Mouse (Mus musculus) urinary bladder, adult 18-20 months (tissue): ENCODE data around the gene Tmem120b.

Experiments used
- DNase-seq, 2 experiments: peaks; one replicate each; pipeline ENCODE4 v3.0.0; 2022; ENCODE audit warnings: low spot score in 2 of 2, mixed read lengths in 2 of 2

The Tmem120b gene

DNA sequence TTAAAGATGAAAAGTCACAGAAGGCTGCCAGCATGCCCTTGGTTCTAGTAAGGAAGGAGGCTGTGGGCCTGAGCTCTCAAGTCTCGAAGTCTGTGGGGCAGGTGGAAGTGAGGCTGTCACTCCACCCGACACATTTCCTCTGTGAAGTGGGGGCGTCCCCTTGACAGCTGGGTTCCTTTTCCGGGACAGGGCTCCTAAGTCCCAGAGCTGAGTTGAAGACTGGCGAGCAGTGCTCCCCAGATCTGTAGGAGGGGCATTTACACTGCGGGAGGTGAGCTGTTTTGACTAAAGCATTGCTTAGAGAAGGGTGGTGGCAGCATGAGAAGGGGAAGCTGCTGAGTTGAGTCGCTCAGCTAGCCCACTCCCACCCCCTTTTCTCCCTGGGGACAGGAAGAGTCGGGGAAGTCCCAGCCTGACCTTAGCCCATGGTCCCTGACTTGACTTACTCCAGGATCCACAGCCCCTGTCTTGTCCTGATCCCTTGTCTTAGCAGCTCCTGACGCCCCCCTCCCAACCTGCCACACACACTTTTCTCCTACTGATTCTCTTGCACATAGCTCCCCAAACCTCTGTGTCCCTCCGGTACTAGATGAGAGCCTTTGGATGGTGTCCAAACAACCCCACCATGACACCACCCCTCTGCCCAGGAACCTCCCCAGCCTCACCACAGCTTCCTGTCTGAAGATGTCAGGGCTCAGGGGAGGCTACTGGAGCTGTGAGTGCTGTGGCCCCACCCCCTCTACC, 60.4 kb downstream of the Tmem120b start:
- no peak for DNase-seq

DNA sequence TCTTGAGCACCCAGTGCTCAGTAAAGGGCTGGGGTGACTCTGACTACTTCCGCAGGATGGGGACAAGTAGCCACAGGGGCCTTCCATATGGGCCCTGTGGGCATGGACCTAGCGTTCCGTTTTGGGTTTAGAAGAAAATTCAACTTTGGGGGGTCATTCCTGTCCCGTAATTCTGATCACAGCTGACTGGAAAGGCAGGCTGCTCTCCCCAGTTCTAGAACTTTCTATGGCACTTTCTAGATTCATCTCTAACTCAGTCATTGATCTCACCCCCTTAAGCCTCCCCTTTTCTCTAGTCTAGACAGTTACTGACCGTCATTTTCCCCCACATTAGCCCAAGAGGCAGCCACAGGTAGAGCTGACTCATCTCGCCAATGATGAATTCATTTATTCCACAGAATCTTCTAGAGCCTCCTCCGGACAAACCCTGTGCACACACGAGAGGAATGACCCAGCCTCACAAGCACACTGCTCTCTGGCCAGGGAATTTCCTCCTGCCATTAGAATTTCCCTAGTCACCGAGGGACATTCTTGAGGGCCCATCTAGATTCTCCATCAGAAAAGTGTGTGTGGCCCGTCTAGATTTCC, 61.0 kb downstream of the Tmem120b start:
- DNase-seq: no peak

DNA sequence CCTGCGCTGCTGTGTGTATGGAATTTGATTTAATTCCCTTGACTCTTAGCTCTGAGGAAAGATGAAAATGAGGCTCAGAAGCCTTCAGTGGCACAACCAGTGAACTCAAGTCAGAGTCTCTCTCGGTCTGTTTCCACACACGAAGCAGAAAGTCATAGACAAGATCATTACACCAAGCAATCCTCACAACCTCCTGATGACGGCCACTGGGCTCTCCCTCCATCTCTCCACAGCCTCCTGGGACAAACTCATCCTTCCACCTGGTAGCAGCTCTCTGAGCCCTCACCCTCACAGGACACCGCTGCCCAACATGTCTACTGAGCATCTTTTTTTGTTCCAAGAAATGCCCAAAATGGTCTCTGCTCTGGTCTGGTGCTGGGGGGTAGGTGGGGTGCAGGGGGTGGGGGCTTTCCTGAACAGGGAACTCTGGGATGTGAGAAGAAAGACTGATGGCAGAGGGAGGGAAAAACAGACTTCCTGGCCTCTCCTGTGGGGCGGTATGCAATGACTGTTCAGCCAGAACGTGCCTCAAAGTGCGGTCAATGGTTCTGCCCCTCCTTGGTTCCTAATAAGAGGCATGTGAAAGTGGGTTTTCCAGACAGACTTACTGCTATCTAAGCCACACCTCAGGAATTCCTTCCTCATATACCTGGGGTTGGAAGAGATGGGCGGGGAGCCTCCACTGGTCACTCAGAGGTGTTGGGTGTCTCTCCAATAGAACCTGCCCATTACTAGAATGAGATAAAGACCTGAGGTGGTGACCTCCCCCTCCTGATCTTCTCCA, 62.0 kb downstream of the Tmem120b start:
- no peak for DNase-seq

DNA sequence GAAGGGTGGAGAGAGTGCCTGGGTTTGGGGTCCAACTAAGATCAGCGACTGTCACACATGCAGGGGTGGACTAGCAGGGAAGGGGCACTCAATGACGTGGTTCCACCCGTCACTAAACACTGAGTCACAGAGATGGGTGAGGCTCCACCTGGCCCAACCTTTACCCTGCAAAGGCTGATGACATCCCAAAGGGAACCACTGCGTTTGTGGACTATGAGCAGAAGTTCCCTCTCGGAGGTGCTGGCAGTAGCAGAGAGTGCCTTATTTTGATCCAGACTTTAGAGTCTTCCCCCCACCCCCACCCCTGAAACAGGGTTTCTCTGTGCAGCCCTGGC, 62.6 kb downstream of the Tmem120b start:
- DNase-seq: no peak

- peak; percentile 69 to 70 for DNase-seq
Observed at GRCm38 (mm10) chr5:123132308-123133071, 64.3 kb downstream of the Tmem120b start, which contains the start of gene Rhof. Rhof (minus strand) TSS chr5:123132692.

DNA sequence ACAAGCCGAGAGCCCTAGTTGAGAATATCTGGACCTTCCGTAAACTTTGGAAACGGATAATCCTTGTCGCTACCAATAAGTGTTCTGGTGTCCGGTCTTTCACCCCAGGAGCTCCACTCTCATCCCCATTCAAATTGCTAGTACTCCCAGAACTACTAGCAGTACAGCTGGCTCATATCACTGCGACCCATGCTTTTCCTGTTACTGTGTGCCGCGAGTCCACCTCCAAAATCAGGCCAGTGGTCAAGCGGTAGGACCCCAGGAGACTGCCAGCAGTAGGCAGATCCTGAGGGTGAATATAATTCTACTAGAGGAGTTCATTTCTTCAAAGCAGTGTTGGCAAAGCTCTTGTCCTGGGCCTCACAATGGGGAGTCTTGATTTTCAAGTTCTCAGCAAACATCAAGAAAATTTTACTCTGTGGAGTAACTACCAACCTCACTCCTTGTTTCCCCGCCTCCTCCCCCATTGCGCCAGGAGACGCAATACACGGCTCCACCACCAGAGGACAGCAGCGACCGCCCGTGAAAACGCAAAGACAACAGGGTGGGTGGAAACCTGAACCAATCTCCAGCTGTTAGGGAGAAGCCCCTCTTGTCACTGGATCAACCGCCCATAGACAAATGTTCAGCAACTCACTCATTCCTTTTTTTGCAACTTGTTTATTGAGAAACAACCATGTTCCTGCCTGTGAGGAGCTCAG, 65.0 kb downstream of the Tmem120b start:
- DNase-seq: peak; percentile 84 to 88

GRCm38 (mm10) chr5:123133784-123134143, 65.5 kb downstream of the Tmem120b start:
- DNase-seq: no peak

DNA sequence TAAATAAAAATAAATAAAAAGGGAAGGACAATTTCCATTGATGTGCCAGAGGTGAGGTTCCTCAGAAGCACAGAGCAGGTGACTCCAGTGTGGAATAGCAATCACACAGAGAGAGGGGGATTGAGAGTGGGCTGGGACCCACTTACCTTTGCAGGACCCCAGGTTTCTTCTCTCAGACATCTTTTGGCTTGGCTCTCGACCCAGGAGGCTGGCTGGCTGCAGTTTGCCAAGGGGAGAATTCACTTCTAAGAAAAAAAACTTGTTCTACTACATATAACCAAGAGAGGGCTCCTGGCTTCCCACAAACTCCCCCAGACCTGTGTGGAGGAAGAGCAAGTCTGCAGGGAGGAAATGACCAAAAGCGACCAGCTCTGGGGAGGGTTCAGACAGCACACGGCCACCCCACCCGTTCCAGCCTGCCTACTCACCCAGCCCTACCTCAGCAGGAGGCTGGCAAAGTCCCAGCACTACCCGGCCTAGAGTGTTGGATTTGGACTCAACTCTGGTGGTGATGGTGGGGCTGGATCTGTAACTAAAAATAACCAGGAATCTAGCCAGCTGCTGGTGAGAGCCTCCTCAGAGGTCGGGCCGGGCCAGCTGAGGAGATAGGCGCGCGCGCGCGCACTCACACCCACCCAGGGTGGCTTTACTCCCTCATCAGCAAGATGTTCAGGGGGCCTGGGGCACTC, 66.1 kb downstream of the Tmem120b start:
- peak in 1 of 2 experiments; percentile 50 for DNase-seq

GRCm38 (mm10) chr5:123134875-123135382, 66.7 kb downstream of the Tmem120b start:
- DNase-seq: no peak

GRCm38 (mm10) chr5:123135471-123136360, 67.5 kb downstream of the Tmem120b start:
- peak; percentile 88 to 95 for DNase-seq

GRCm38 (mm10) chr5:123136361-123137043, 68.3 kb downstream of the Tmem120b start:
- peak; percentile 79 to 93 for DNase-seq

- DNase-seq: peak; percentile 92 to 94
Observed at GRCm38 (mm10) chr5:123137044-123137909, 69.1 kb downstream of the Tmem120b start.

- DNase-seq: no peak
Observed at GRCm38 (mm10) chr5:123137910-123138229, 69.7 kb downstream of the Tmem120b start.

DNA sequence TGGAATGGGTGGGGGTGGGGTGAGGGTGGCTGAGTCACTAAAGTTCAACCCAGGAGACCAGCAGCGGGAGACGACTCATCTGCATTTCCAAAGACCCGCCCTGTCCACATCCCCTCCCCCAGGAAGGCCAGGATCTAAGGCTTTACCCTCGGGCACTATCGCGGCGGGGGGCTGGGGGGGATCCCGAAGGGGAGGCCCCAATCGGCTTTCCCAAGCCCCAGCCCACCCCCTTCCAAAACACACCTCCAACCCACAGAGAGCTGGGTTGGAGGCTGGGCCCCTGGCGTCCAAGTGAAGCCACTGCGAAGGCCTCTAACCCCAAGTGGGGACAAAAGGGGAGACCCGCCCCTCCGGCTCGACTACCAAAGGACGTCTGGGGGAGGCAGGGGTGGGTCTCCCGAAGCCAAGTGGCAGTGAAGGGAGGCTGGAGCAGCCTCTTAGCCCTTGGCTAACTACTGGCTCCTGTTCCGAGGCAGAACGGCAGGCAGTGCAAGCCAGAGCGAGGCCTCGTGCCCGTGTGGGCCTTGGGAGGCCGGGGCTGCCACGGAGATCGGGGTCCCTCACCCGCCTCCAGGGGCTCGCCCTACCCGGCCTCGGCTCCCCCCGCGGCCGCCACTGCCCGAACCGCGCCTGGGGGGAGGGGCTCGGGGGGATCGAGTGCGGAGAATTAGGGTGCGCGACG, 70.2 kb downstream of the Tmem120b start:
- peak; percentile 69 to 80 for DNase-seq

- DNase-seq: peak; percentile 71 to 83
Observed at GRCm38 (mm10) chr5:123138953-123139721, 70.9 kb downstream of the Tmem120b start.

GRCm38 (mm10) chr5:123139722-123140627, 71.8 kb downstream of the Tmem120b start:
- peak in 1 of 2 experiments; percentile 35 for DNase-seq
